Mouse (Mus musculus) heart, postnatal 0 days (tissue): ENCODE results near the gene Txndc11.

ENCODE experiments used
- CTCF ChIP-seq: IDR thresholded peaks from 2 replicates; pipeline ENCODE4 v1.5.1; 2016; ENCODE audit warnings: antibody characterized with exemption, control low read depth, low read depth
- EP300 ChIP-seq: IDR thresholded peaks from 2 replicates; pipeline ENCODE4 v1.6.1; 2016; ENCODE audit warnings: antibody characterized with exemption, low read depth

- no peak for TF ChIP-seq CTCF
- TF ChIP-seq EP300: no peak
These were observed 78.5 kb downstream of the Txndc11 start for GRCm38 (mm10) chr16:11055916-11056315.
